Mouse (Mus musculus): Measurements from ENCODE around the gene Usp29.

Usp29 gene

GRCm38 (mm10) chr7:6816706-6817376, 86.5 kb downstream of the Usp29 start:
- DNase-seq (ENCODE audit: low spot score in 2 of 2), result no peak

- no peak for DNase-seq (ENCODE audit: low spot score in 2 of 2)
Observed at GRCm38 (mm10) chr7:6820296-6820695, 89.9 kb downstream of the Usp29 start.

- DNase-seq (ENCODE audit: low spot score in 2 of 2), result no peak
Observed at GRCm38 (mm10) chr7:6822633-6823032, 92.3 kb downstream of the Usp29 start.

- DNase-seq (ENCODE audit: low spot score in 2 of 2), result no peak
Observed at GRCm38 (mm10) chr7:6823673-6824072, 93.3 kb downstream of the Usp29 start.

- DNase-seq (ENCODE audit: low spot score in 2 of 2), result no peak
Observed at GRCm38 (mm10) chr7:6825966-6826647, 95.7 kb downstream of the Usp29 start.

DNA sequence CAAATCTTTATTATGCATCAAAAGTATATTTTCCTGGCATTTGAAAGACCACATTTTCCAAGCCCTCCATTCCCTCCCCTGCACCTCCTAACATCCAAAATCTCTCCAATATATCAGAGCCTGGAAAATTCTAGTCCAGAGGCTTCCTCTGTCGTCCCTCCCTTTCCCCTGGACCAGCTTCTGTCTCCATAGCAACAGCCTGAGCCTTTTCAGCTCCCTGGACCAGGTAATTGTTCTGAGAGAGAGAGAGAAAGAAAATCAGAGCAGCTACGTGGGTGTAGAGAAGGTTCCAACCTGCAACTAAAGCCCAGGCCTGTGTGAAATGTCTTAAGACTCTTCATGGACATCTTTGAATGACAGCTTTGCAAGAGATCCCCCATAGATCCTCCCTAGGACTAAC, 98.8 kb downstream of the Usp29 start:
- no peak for DNase-seq (ENCODE audit: low spot score in 2 of 2)

DNA sequence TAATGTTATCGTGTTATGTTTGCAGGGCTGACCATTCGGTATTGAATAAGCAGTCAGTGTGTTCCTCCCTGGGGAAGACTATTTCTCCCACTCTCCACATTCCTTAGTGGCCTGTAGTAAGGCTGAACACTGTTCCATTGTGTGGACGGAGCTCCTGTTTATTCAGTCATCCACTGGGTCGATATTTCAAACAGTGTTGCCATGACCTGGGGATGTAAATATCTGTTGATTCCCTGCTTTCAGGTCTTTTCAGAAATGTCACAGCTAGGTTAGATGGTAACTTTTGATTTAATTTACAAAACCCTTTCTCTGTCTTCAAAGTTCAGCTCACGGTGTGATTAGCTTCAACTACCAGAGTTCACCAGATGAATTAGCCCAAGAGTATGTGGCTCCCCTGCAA, 104.6 kb downstream of the Usp29 start:
- DNase-seq (ENCODE audit: low spot score in 2 of 2), result no peak

DNA sequence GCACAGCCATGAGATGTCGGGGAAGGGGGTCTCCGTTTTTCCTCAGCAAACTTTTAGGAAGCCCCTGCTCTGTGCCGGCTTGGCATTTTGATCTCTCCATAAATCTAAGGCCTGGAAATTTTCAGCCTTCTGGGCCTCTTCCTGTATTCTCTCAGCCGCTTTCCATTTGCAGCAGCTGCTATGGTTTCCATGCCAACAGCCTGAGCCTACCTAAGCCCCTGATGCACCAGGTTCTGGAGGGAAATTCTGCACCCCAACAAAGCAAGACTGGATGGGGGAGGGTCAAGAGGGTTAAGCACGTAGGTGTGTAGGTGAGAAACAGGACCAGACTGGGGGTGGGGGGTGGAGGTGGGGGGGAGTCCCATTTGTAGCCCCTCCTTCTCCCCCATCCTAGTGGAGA, 105.0 kb downstream of the Usp29 start:
- DNase-seq (ENCODE audit: low spot score in 2 of 2), result no peak

GRCm38 (mm10) chr7:6837297-6837925, 107.0 kb downstream of the Usp29 start:
- no peak for DNase-seq (ENCODE audit: low spot score in 2 of 2)

DNA sequence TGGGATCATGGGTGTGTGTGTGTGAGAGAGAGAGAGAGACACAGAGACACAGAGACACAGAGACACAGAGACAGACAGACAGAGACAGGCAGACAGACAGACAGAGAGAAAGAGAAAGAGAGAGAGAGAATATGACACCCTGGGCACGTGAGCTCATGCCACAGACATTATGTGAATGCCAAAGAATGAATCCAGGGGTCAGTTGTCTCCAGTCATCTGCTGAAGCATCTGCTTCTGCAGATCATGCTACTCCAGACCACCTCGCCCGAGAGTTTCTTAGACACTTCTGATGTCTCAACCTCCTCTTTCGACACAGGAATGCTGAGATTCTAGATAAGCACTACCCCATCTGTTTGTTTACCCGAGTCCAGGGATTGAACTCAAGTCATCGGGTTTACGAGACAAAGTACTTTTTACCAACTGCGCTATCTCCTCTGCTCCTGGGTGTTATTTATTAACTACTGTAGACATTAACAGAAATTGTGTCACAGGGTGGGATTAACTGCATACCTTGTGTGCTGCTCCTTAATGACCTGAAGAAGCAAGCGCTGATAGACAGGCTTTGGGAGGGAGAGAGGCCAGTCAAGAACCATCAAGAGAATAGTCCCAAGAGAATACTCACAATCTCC, 107.7 kb downstream of the Usp29 start:
- no peak for DNase-seq (ENCODE audit: low spot score in 2 of 2)

DNA sequence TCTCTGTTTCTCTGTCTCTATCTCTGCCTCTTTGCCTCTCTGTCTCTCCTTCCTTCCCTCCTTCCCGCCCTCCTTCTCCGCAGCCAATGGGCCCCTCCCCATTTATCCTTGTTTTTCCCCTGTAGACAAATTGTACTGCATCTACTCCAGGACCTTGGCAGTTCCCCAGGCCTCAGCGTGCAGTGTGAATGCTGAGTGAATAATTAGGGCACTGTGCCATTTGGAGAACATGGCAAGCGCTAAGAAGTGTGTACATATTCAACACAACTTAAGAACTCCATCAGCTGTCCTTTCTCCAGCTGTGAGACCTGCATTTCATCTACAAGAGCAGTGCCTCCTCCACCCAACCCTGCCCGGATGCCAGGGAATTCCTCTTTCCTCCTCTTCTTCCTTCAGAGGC, 110.5 kb downstream of the Usp29 start:
- no peak for DNase-seq (ENCODE audit: low spot score in 2 of 2)

DNA sequence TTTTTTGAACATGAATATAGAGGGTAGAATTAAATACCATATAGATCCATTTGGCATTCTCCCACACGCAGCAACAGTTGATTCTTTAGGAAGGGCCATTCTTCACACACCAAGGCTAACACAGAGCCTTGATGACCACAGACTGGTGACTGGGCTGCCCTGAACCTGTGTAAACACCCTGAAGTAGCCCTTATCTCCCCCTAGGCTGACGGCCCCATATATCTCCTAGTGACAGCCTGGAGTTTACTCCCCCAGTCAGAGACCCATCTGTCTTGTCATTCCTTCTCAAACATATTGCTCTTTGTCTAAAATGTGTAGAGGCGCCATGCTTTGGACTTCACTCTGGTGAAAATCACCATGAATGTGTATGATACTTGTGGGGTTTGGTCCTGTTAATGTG, 119.1 kb downstream of the Usp29 start:
- no peak for DNase-seq (ENCODE audit: low spot score in 2 of 2)

DNA sequence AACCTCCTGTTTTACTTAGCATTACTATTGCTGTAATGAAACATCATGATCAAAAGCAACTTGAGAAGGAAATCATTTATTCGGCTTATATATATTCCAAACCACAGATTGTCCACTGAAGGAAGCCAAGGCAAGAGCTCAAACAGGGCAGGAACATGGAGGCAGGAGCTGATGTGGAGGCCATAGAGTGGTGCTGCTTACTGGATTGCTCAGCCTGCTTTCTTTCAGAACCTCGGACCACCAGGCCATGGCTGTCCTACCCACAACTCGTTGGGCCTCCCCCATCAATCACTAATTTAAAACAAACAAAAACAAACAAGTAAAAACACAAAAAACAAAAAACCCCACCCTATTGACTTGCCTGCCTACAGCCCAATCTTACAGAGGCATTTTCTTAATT, 119.9 kb downstream of the Usp29 start:
- no peak for DNase-seq (ENCODE audit: low spot score in 2 of 2)

DNA sequence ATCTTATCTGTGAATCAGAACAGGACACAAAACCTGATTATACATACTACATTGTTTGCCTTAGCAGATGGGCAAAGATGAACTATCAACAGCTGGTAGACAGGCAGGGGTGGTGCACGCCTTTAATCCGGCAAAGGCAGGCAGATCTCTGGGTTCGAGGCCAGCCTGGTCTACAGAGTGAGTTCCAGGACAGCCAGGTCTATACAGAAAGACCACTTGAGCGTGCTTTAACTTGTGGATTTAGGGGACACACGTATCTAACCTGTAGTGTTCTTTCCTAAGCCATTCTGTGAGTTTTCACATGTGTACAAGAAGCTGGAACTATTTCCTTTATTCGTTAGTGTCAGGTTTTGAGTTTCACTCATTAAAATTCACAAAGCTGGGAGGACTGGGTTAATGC, 120.9 kb downstream of the Usp29 start:
- DNase-seq (ENCODE audit: low spot score in 2 of 2), result no peak

DNA sequence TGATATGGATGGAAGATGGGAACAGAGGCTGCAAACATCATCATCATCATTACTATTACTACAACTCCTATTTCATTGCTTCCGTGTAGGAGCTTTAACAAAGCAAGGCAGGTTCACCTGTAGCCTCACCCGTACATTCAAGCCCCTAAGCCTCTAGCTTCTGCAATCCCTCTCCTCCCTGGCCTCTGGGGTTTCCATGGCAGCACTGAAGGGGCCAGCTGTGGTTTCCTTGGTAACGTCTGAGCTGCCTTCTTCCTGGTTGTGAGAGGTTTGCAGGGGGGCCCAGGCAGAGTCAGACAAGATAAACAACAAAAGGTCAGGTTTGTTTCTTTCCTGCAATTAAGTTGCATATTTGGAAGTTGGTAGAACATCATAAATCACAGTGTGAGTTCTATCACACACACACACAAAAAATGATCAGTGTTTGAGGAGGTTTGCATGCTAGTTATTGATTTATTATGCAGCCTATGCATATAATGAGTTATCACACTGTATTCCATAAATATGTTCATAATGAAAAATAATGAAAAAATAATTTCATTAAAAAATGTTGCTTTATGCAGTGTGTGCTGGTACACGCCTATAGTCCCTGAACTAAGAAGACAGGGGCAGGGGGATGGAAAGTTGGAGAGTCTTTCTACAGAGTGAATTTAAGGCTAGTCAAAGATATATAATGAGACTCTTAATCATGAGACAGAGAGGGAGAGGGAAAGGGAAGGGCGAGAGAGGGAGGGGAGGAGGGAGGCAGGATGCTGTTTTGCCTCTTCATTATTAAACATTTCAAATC, 121.5 kb downstream of the Usp29 start:
- DNase-seq (ENCODE audit: low spot score in 2 of 2), result no peak

- DNase-seq (ENCODE audit: low spot score in 2 of 2), result no peak
Observed at GRCm38 (mm10) chr7:6855613-6856405, 125.4 kb downstream of the Usp29 start.

DNA sequence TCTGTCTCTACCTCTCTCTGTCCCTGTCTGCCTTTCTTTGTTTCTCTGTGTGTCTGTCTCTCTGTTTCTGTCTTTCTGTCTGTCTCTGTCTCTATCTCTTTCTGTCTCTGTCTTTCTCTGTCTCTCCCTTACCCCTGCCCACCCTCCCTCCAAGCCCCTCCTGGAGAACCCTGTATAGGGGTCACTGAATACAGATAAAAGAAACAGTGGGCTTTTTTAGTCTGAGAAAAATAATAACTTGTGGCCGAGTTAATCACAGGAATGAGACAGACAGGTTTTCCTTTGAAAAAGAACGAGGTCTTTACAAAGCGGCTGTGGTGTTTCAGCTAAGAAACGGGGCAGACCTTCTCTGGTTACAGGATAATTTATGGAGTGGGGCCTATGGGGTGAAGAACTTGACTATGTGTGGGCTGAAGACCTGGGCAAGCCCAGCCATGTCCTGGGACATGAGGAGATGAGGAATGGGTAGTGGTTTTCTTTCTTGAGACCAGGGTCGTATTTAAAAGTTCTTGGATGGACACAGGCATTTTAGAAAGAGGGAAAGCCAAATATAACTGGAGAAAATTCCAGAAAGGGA, 128.4 kb downstream of the Usp29 start:
- no peak for DNase-seq (ENCODE audit: low spot score in 2 of 2)

DNA sequence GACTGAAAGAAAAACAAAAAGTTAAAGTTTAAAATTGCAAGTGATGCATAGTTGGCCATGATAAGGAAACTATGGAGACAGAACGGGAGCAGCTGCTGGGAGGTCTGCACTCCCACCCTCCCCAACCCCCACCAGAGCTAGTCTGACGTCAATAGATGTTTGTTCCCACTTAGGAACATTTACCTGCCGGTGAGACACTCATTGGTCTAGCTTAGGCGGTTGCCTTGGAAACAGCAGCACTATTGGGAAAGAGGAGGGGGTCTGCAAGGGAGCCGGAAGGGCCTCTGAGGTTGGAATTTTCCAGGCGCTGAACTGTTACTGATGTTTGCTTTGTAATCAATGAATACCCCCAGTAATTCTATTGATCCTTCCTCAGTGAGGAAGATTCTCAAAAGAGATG, 130.3 kb downstream of the Usp29 start:
- DNase-seq (ENCODE audit: low spot score in 2 of 2), result no peak

GRCm38 (mm10) chr7:6866351-6866750, 136.0 kb downstream of the Usp29 start:
- DNase-seq (ENCODE audit: low spot score in 2 of 2), result peak in 1 of 2 experiments; percentile 31

DNA sequence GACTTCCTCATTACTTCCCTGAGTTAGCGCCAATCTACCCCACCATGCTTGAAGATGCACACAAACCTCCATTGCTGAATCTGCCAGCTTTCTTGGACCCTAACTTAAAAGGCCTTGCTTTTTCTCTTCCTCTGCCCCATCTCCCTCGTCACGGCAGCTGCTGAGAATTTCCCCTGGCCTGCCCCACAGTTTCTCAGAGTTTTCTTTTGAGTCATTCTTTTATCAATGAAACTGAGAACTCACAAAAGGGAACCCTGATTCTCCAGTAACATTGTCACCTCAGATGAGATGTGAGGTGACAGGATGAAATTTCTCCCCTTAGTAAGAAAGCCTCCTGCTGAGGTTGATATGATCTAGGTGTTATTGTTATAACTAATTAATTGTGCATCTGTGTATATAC, 138.5 kb downstream of the Usp29 start:
- no peak for DNase-seq (ENCODE audit: low spot score in 2 of 2)

GRCm38 (mm10) chr7:6869556-6869955, 139.2 kb downstream of the Usp29 start:
- no peak for DNase-seq (ENCODE audit: low spot score in 2 of 2)
